Mouse (Mus musculus) olfactory bulb, adult 2 months (tissue): Measurements from ENCODE around the gene Csmd2.

ENCODE experiments used
- CTCF ChIP-seq: fragments of 200-500 bp; IDR thresholded peaks from 2 replicates; pipeline ENCODE4 v1.5.1; 2012; ENCODE audit warnings: low read depth, mild to moderate bottlenecking, low read length, moderate library complexity; ENCODE audit not compliant: insufficient read depth
- POLR2A ChIP-seq: fragments of 200-500 bp; IDR thresholded peaks from 2 replicates; pipeline ENCODE4 v1.6.1; 2012; ENCODE audit warnings: mild to moderate bottlenecking, low read depth, low read length, moderate library complexity; ENCODE audit not compliant: insufficient read depth

GRCm38 (mm10) chr4:128270177-128270576 lies 282.5 kb downstream of the Csmd2 start:
- TF ChIP-seq POLR2A (no peak), CTCF (no peak)
